Mouse (Mus musculus) hindbrain, embryonic 14.5 days (tissue): ENCODE results near the gene D430041D05Rik. TPM values are rescaled to one million over a fixed set of nuclear protein-coding genes. Genes with fewer than 3 reads are reported as not detected.

Experiments used
- ATAC-seq: fragments of 200-750 bp; cut with Nextera tagmentation; 2 replicates; pipeline ENCODE4 v1.8.0; 2017; ENCODE audit warnings: moderate number of reproducible peaks, mild to moderate bottlenecking, moderate TSS enrichment, moderate library complexity; ENCODE audit not compliant: low FRiP score
- DNase-seq: peaks from one replicate; pipeline ENCODE4 v3.0.0-alpha.2; 2015; ENCODE audit warnings: low spot score
- H3K27ac ChIP-seq: fragments of 300-500 bp; sonication (generic); 2 replicates; pipeline ENCODE4 v1.5.1; 2014; ENCODE audit warnings: mild to moderate bottlenecking, moderate library complexity
- H3K27me3 ChIP-seq: fragments of 300-500 bp; sonication (generic); 2 replicates; pipeline ENCODE4 v1.6.1; 2014; ENCODE audit warnings: mild to moderate bottlenecking, low read length, mixed read lengths; ENCODE audit not compliant: control insufficient read depth, insufficient read depth
- H3K36me3 ChIP-seq: fragments of 300-500 bp; sonication (generic); replicated peaks from 2 replicates; pipeline ENCODE4 v1.6.1; 2014; ENCODE audit not compliant: control insufficient read depth, insufficient read depth
- H3K4me1 ChIP-seq: fragments of 300-500 bp; sonication (generic); replicated peaks from 2 replicates; pipeline ENCODE4 v1.6.1; 2014; ENCODE audit warnings: antibody characterized with exemption, low read length, mixed read lengths; ENCODE audit not compliant: control insufficient read depth, insufficient read depth
- H3K4me2 ChIP-seq: fragments of 300-500 bp; sonication (generic); replicated peaks from 2 replicates; pipeline ENCODE4 v1.6.1; 2014; ENCODE audit warnings: mild to moderate bottlenecking, moderate library complexity
- H3K4me3 ChIP-seq: fragments of 300-500 bp; sonication (generic); replicated peaks from 2 replicates; pipeline ENCODE4 v1.5.1; 2014; ENCODE audit warnings: mild to moderate bottlenecking, low read length
- H3K9ac ChIP-seq: fragments of 300-500 bp; sonication (generic); 2 replicates; pipeline ENCODE4 v1.6.1; 2014
- H3K9me3 ChIP-seq: fragments of 300-500 bp; sonication (generic); 2 replicates; pipeline ENCODE4 v1.6.1; 2016; ENCODE audit warnings: low read length; ENCODE audit not compliant: control insufficient read depth
- WGBS: fragments of 180-500 bp; shearing (Covaris S2); extraction: QIAGEN DNeasy Blood & Tissue Kit; methylation state at CpG from one replicate; pipeline ENCODE4 v1.1.7; 2014; 5-methylcytosine and 5-hydroxymethylcytosine counted together
- polyA plus RNA-seq: library from polyadenylated mRNA; unstranded; fragments of >200 nt; fragmentation: Nextera tagmentation; extraction: Ambion mirVana; gene quantifications from 2 replicates; pipeline ENCODE4 v1.2.1, GENCODE M21; 2014

The D430041D05Rik gene
- polyA plus RNA-seq, 1 experiment from 2014 or later, result 13.4 TPM

GRCm38 (mm10) chr2:104176166-104176978 lies 234.4 kb downstream of the D430041D05Rik start:
- DNase-seq, result no peak
- Histone ChIP-seq H3K9me3 (no peaks in the 10 kb centered on the region), H3K9ac (no peak overlapping the region), H3K36me3 (no peaks in the 10 kb centered on the region), H3K4me3 (no peak overlapping the region), H3K27ac (no peak overlapping the region), H3K4me2 (no peak overlapping the region), H3K27me3 (no peaks in the 10 kb centered on the region), H3K4me1 (peaks cover 10% of the 10 kb centered on the region)
- peak; percentile 44; the same call in 1 of the 2 replicates for ATAC-seq
- WGBS, result 65% methylated on average over 17 of the region's 17 CpGs

DNA sequence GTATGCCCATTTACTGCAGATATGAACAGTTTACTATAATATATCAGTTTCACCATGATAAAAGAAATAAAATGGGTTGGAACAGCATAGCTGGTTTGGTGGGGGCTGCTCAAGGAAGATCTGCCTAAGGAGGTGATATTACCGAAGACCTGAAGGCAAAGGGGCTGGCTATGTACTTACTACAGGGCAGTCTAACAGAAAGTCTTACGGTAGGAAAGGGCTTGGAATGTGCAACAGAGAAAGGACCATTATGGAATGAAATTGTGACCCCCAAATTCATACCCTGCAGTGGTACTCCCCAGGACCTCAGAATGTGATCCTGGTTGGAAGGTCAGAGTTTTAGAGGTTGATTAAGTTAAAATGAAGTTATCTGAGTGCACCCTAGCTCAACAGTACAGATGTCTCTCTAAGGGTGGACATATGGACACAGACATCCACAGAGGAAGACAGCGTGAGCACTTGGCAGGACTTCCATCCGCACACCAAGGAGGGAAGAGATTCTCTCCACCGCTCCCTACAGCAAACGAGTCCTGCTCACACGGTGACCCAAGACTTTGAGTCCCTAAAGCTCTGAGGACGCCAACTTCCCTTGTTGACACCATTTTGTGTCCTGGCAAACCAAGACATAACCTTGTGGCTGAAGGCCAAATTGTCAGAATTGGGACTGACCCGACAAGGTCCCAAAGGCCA lies 235.2 kb downstream of the D430041D05Rik start:
- H3K4me2 ChIP-seq, result no peak overlapping the region
- no peak overlapping the region for H3K9ac ChIP-seq
- H3K9me3 ChIP-seq, result no peaks in the 10 kb centered on the region
- H3K27ac ChIP-seq, result no peak overlapping the region
- no peak for ATAC-seq
- 77% methylated on average over 9 of the region's 9 CpGs for WGBS
- H3K36me3 ChIP-seq, result no peaks in the 10 kb centered on the region
- H3K4me1 ChIP-seq, result peaks cover 10% of the 10 kb centered on the region
- no peak overlapping the region for H3K4me3 ChIP-seq
- DNase-seq, result no peak
- no peaks in the 10 kb centered on the region for H3K27me3 ChIP-seq

- ATAC-seq, result no peak
- 95% methylated on average over 3 of the region's 3 CpGs for WGBS
- Histone ChIP-seq H3K4me3 (no peak overlapping the region), H3K36me3 (no peaks in the 10 kb centered on the region), H3K9ac (no peak overlapping the region), H3K9me3 (no peaks in the 10 kb centered on the region), H3K4me1 (peaks cover 11% of the 10 kb centered on the region), H3K27me3 (no peaks in the 10 kb centered on the region), H3K4me2 (no peak overlapping the region), H3K27ac (no peak overlapping the region)
- no peak for DNase-seq
Observed at GRCm38 (mm10) chr2:104173431-104173830, 237.4 kb downstream of the D430041D05Rik start.

- H3K36me3 ChIP-seq, result peaks cover 1% of the 10 kb centered on the region; the same call in 1 of the 2 replicates
- no peaks in the 10 kb centered on the region for H3K27me3 ChIP-seq
- peaks cover 17% of the 10 kb centered on the region for H3K4me1 ChIP-seq
- DNase-seq (no peak), ATAC-seq (no peak)
- H3K27ac ChIP-seq, result no peak overlapping the region
- no peak overlapping the region for H3K4me2 ChIP-seq
- H3K9me3 ChIP-seq, result no peaks in the 10 kb centered on the region
- H3K4me3 ChIP-seq, result no peak overlapping the region
- H3K9ac ChIP-seq, result no peak overlapping the region
- WGBS, result 75% methylated on average over 11 of the region's 11 CpGs
Observed at GRCm38 (mm10) chr2:104172695-104173348, 238.0 kb downstream of the D430041D05Rik start.

GRCm38 (mm10) chr2:104168186-104168896 lies 242.5 kb downstream of the D430041D05Rik start:
- Histone ChIP-seq H3K9ac (no peak overlapping the region; the same call in 1 of the 2 replicates), H3K27me3 (no peaks in the 10 kb centered on the region), H3K27ac (peak overlapping the region; percentile 47), H3K4me1 (peaks cover 8% of the 10 kb centered on the region; the same call in 1 of the 2 replicates), H3K36me3 (peaks cover 13% of the 10 kb centered on the region), H3K9me3 (no peaks in the 10 kb centered on the region), H3K4me3 (no peak overlapping the region), H3K4me2 (peak overlapping the region; percentile 15; the same call in 1 of the 2 replicates)
- ATAC-seq (peak; percentile 87; the same call in 1 of the 2 replicates), DNase-seq (peak; percentile 32)
- WGBS, result 34% methylated on average over 17 of the region's 17 CpGs

DNA sequence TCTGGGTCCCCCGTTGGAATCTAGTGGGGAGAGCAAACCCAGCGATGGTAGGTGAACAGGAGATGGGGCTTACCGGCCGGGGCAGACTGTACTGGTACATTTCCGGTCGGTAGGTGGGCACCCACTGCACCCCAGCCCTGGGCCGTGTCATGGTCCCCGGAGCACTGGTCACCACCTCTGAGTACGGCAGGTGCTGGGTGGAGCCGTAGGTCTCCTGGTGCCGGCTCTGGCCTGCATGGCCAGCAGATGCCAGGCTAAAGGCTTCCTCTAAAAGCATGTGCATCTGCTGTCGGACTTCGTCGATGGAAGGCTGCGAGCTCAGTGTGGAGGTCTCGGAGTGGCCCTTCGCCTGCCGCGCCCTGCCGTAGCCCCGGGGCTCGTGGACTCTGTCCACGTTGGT lies 243.0 kb downstream of the D430041D05Rik start:
- WGBS, result 89% methylated on average over 23 of the region's 23 CpGs
- ATAC-seq, result peak; percentile 52; the same call in 1 of the 2 replicates
- H3K4me3 ChIP-seq, result no peak overlapping the region
- no peaks in the 10 kb centered on the region for H3K27me3 ChIP-seq
- 0 out of 2 replicates have a peak overlapping the region, but pooled peaks have one; percentile 15 for H3K4me2 ChIP-seq
- no peak for DNase-seq
- 0 out of 2 replicates have a peak overlapping the region, but pooled peaks have one; percentile 47 for H3K27ac ChIP-seq
- H3K9ac ChIP-seq, result no peak overlapping the region; the same call in 1 of the 2 replicates
- H3K9me3 ChIP-seq, result no peaks in the 10 kb centered on the region
- H3K36me3 ChIP-seq, result peaks cover 18% of the 10 kb centered on the region
- peaks cover 8% of the 10 kb centered on the region; the same call in 1 of the 2 replicates for H3K4me1 ChIP-seq

GRCm38 (mm10) chr2:104165631-104166030 lies 245.2 kb downstream of the D430041D05Rik start:
- DNase-seq, result no peak
- Histone ChIP-seq H3K4me1 (peaks cover 8% of the 10 kb centered on the region; the same call in 1 of the 2 replicates), H3K27me3 (no peaks in the 10 kb centered on the region), H3K4me3 (no peak overlapping the region), H3K36me3 (peaks cover 19% of the 10 kb centered on the region), H3K9me3 (no peaks in the 10 kb centered on the region), H3K9ac (no peak overlapping the region), H3K27ac (no peak overlapping the region), H3K4me2 (no peak overlapping the region)
- 94% methylated on average over 2 of the region's 2 CpGs for WGBS
- no peak for ATAC-seq

DNA sequence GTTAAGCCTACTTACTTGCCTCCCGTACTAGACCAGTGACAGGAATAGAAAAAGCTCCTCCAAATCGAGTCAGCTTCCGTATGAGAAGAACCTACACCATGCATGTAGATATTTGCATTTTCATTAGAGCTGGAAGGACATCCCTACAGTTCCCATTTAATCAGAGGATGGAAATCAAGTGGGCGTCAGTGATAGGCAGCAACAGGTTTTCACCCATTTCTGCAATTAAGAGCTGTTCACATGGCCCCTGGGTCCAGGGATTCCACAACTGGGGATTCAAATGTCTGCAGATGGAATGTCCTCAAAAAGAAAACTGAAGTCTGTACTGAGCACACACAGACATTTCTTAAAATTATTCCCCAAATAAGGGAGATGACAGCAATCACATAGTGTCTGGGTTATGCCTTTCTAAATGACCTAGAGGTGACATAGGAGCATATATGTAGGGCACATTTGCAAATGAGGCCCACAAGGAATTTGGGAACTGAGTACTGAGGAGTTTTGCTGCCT lies 246.8 kb downstream of the D430041D05Rik start:
- no peak overlapping the region for H3K4me2 ChIP-seq
- H3K4me3 ChIP-seq, result no peak overlapping the region
- DNase-seq (no peak), ATAC-seq (no peak)
- no peak overlapping the region for H3K27ac ChIP-seq
- H3K27me3 ChIP-seq, result no peaks in the 10 kb centered on the region
- no peaks in the 10 kb centered on the region for H3K9me3 ChIP-seq
- WGBS, result 93% methylated on average over 4 of the region's 4 CpGs
- peaks cover 8% of the 10 kb centered on the region; the same call in 1 of the 2 replicates for H3K4me1 ChIP-seq
- H3K36me3 ChIP-seq, result peaks cover 19% of the 10 kb centered on the region
- no peak overlapping the region for H3K9ac ChIP-seq
